Mouse (Mus musculus): ENCODE results near the gene Slc6a17. TPM values are rescaled to one million over a fixed set of nuclear protein-coding genes. Genes with fewer than 3 reads are reported as not detected.

Gene Slc6a17
- total and polyA plus RNA-seq, 3 experiments, result 2.1 to 2.8 (median 2.3) TPM

GRCm38 (mm10) chr3:107530581-107530980 is 12.8 kb upstream of the Slc6a17 start:
- H3K4me3 ChIP-seq, result no peak overlapping the region
- H3K27me3 ChIP-seq (ENCODE audit: control insufficient read depth, insufficient read depth, low read length), result no peaks in the 10 kb centered on the region
- 83% methylated on average over 5 of the region's 5 CpGs for WGBS
- no peak for DNase-seq
- no peak overlapping the region for H3K27ac ChIP-seq
- no peak overlapping the region for H3K9ac ChIP-seq (ENCODE audit: low read depth, low read length)
- H3K4me1 ChIP-seq (ENCODE audit: control insufficient read depth, insufficient read depth, low read length), result no peaks in the 10 kb centered on the region
- no peaks in the 10 kb centered on the region for H3K36me3 ChIP-seq (ENCODE audit: control insufficient read depth, insufficient read depth, low read length)
- no peaks in the 10 kb centered on the region for H3K79me2 ChIP-seq (replicated peaks; ENCODE audit: control insufficient read depth, insufficient read depth, low read length)
- intact Hi-C loops (cut with DNase I), result no loop called here
- TF ChIP-seq POLR2A (IDR thresholded peaks at IDR 0.05; ENCODE audit: insufficient read depth, low read depth, low read length) (no peak), CTCF (IDR thresholded peaks at IDR 0.05) (no peak), EP300 (IDR thresholded peaks at IDR 0.05; ENCODE audit: insufficient read depth, low read depth, low read length) (no peak)

GRCm38 (mm10) chr3:107529182-107529581 is 11.4 kb upstream of the Slc6a17 start:
- Histone ChIP-seq H3K36me3 (ENCODE audit: control insufficient read depth, insufficient read depth, low read length) (no peaks in the 10 kb centered on the region), H3K9ac (ENCODE audit: low read depth, low read length) (no peak overlapping the region), H3K27me3 (ENCODE audit: control insufficient read depth, insufficient read depth, low read length) (no peaks in the 10 kb centered on the region), H3K4me1 (ENCODE audit: control insufficient read depth, insufficient read depth, low read length) (no peaks in the 10 kb centered on the region), H3K4me3 (no peak overlapping the region), H3K79me2 (replicated peaks; ENCODE audit: control insufficient read depth, insufficient read depth, low read length) (no peaks in the 10 kb centered on the region), H3K27ac (no peak overlapping the region)
- intact Hi-C loops (cut with DNase I), result no loop called here
- WGBS, result 84% methylated on average over 5 of the region's 5 CpGs
- no peak for DNase-seq
- TF ChIP-seq POLR2A (IDR thresholded peaks at IDR 0.05; ENCODE audit: insufficient read depth, low read depth, low read length), result no peak
- TF ChIP-seq EP300 (IDR thresholded peaks at IDR 0.05; ENCODE audit: insufficient read depth, low read depth, low read length), result no peak
- no peak for TF ChIP-seq CTCF (IDR thresholded peaks at IDR 0.05)

GRCm38 (mm10) chr3:107528401-107529118 is 10.7 kb upstream of the Slc6a17 start:
- intact Hi-C loops (cut with DNase I), result no loop called here
- Histone ChIP-seq H3K79me2 (replicated peaks; ENCODE audit: control insufficient read depth, insufficient read depth, low read length) (no peaks in the 10 kb centered on the region), H3K4me3 (no peak overlapping the region), H3K27me3 (ENCODE audit: control insufficient read depth, insufficient read depth, low read length) (no peaks in the 10 kb centered on the region), H3K4me1 (ENCODE audit: control insufficient read depth, insufficient read depth, low read length) (no peaks in the 10 kb centered on the region), H3K36me3 (ENCODE audit: control insufficient read depth, insufficient read depth, low read length) (no peaks in the 10 kb centered on the region), H3K27ac (peak overlapping the region; percentile 28), H3K9ac (ENCODE audit: low read depth, low read length) (no peak overlapping the region)
- WGBS, result 34% methylated on average over 9 of the region's 9 CpGs
- peak in 1 of 2 experiments; percentile 41 for DNase-seq
- no peak for TF ChIP-seq EP300 (IDR thresholded peaks at IDR 0.05; ENCODE audit: insufficient read depth, low read depth, low read length)
- TF ChIP-seq POLR2A (IDR thresholded peaks at IDR 0.05; ENCODE audit: insufficient read depth, low read depth, low read length), result no peak
- TF ChIP-seq CTCF (IDR thresholded peaks at IDR 0.05), result no peak

GRCm38 (mm10) chr3:107524547-107524946 is 6.7 kb upstream of the Slc6a17 start:
- Histone ChIP-seq H3K79me2 (replicated peaks; ENCODE audit: control insufficient read depth, insufficient read depth, low read length) (no peaks in the 10 kb centered on the region), H3K4me1 (ENCODE audit: control insufficient read depth, insufficient read depth, low read length) (no peaks in the 10 kb centered on the region), H3K9ac (ENCODE audit: low read depth, low read length) (no peak overlapping the region), H3K27me3 (ENCODE audit: control insufficient read depth, insufficient read depth, low read length) (no peaks in the 10 kb centered on the region), H3K27ac (no peak overlapping the region), H3K4me3 (no peak overlapping the region), H3K36me3 (ENCODE audit: control insufficient read depth, insufficient read depth, low read length) (no peaks in the 10 kb centered on the region)
- TF ChIP-seq POLR2A (IDR thresholded peaks at IDR 0.05; ENCODE audit: insufficient read depth, low read depth, low read length) (no peak), CTCF (IDR thresholded peaks at IDR 0.05) (no peak)
- 43% methylated on average over 6 of the region's 6 CpGs for WGBS
- intact Hi-C loops (cut with DNase I), result no loop called here
- no peak for DNase-seq

- no peaks in the 10 kb centered on the region for H3K79me2 ChIP-seq (replicated peaks; ENCODE audit: control insufficient read depth, insufficient read depth, low read length)
- DNase-seq, result no peak
- no peak for TF ChIP-seq CTCF (IDR thresholded peaks at IDR 0.05)
- H3K27me3 ChIP-seq (ENCODE audit: control insufficient read depth, insufficient read depth, low read length), result peaks cover 7% of the 10 kb centered on the region; the same call in 1 of the 2 replicates
- H3K27ac ChIP-seq, result no peak overlapping the region
- WGBS, result 80% methylated on average over 5 of the region's 5 CpGs
- no peak overlapping the region for H3K4me3 ChIP-seq
- no peaks in the 10 kb centered on the region for H3K36me3 ChIP-seq (ENCODE audit: control insufficient read depth, insufficient read depth, low read length)
- H3K9ac ChIP-seq (ENCODE audit: low read depth, low read length), result no peak overlapping the region
- intact Hi-C loops (cut with DNase I), result no loop called here
- no peaks in the 10 kb centered on the region for H3K4me1 ChIP-seq (ENCODE audit: control insufficient read depth, insufficient read depth, low read length)
Measured at GRCm38 (mm10) chr3:107520931-107521330, 3.1 kb upstream of the Slc6a17 start.

- TF ChIP-seq EP300 (IDR thresholded peaks at IDR 0.05; ENCODE audit: insufficient read depth, low read depth, low read length), result no peak
- TF ChIP-seq CTCF (IDR thresholded peaks at IDR 0.05), result no peak
- no peak for TF ChIP-seq POLR2A (IDR thresholded peaks at IDR 0.05; ENCODE audit: insufficient read depth, low read depth, low read length)
- peak overlapping the region; percentile 47 for H3K9ac ChIP-seq (ENCODE audit: low read depth, low read length)
- 12% methylated on average over 55 of the region's 55 CpGs for WGBS
Measured at GRCm38 (mm10) chr3:107516776-107517630, 815 bp downstream of the Slc6a17 start.

More at GRCm38 (mm10) chr3:107516776-107517630, 815 bp downstream of the Slc6a17 start:
- Histone ChIP-seq H3K4me3 (peak overlapping the region; percentile 35; the same call in 1 of the 2 replicates), H3K79me2 (replicated peaks; ENCODE audit: control insufficient read depth, insufficient read depth, low read length) (no peaks in the 10 kb centered on the region), H3K27me3 (ENCODE audit: control insufficient read depth, insufficient read depth, low read length) (peaks cover 7% of the 10 kb centered on the region; the same call in 1 of the 2 replicates), H3K27ac (no peak overlapping the region), H3K36me3 (ENCODE audit: control insufficient read depth, insufficient read depth, low read length) (no peaks in the 10 kb centered on the region), H3K4me1 (ENCODE audit: control insufficient read depth, insufficient read depth, low read length) (no peaks in the 10 kb centered on the region)
- intact Hi-C loops (cut with DNase I), result no loop called here
- no peak for DNase-seq

All from heart, adult 2 months (tissue).